ENCODE assay signal across 29 mouse cellular contexts in genomic region chr2:13134890-13135289, GRCm38 (mm10).
"Had no signal": no experiment of that assay in that cellular context is flagged by ENCODE, and none has a peak within 500 bp of the region (broad histone marks: within the 10 kb centered on the region; RNA-seq: fewer than 3 reads in every experiment).

No protein-coding gene starts in this region.

- H3K4me1 ChIP-seq: limb, embryonic 10.5 days; limb, embryonic 15.5 days; liver, embryonic 12.5 days; liver, embryonic 13.5 days; liver, embryonic 15.5 days had no signal

- H3K4me2 ChIP-seq: limb, embryonic 12.5 days; limb, embryonic 13.5 days; limb, embryonic 15.5 days; liver, embryonic 11.5 days; liver, embryonic 12.5 days; liver, embryonic 13.5 days; liver, embryonic 15.5 days; midbrain, embryonic 12.5 days; midbrain, embryonic 13.5 days; neural tube, embryonic 12.5 days; neural tube, embryonic 13.5 days had no signal

- H3K27me3 ChIP-seq: limb, embryonic 12.5 days; limb, embryonic 13.5 days; limb, embryonic 15.5 days; liver, embryonic 12.5 days; liver, embryonic 13.5 days; liver, embryonic 15.5 days; megakaryocyte, embryonic 14.5 days; midbrain, embryonic 12.5 days; midbrain, embryonic 13.5 days; neural tube, embryonic 12.5 days; neural tube, embryonic 13.5 days had no signal

- H3K36me3 ChIP-seq: limb, embryonic 10.5 days; limb, embryonic 12.5 days; limb, embryonic 13.5 days; limb, embryonic 15.5 days; liver, embryonic 12.5 days; liver, embryonic 13.5 days; liver, embryonic 15.5 days; midbrain, embryonic 10.5 days; midbrain, embryonic 12.5 days; midbrain, embryonic 13.5 days; neural tube, embryonic 12.5 days; neural tube, embryonic 13.5 days had no signal

- H3K9ac ChIP-seq: limb, embryonic 12.5 days; limb, embryonic 13.5 days; limb, embryonic 15.5 days; liver, embryonic 12.5 days; liver, embryonic 13.5 days; liver, embryonic 14.5 days; liver, embryonic 15.5 days; liver, postnatal 0 days; midbrain, embryonic 12.5 days; midbrain, embryonic 13.5 days; neural tube, embryonic 12.5 days; neural tube, embryonic 13.5 days had no signal

- H3K9me3 ChIP-seq: limb, embryonic 10.5 days; limb, embryonic 12.5 days; limb, embryonic 13.5 days; limb, embryonic 15.5 days; liver, embryonic 12.5 days; liver, embryonic 13.5 days; liver, embryonic 15.5 days; megakaryocyte, embryonic 14.5 days; midbrain, embryonic 10.5 days; midbrain, embryonic 12.5 days; midbrain, embryonic 13.5 days; neural tube, embryonic 12.5 days; neural tube, embryonic 13.5 days had no signal

- DNase-seq: layer of hippocampus, postnatal 36 days; left cerebral cortex, postnatal 4 days; liver; liver, embryonic 13.5 days; liver, postnatal 0 days; lung, adult 2 months; lung, postnatal 10 days; lung, postnatal 36 days; lung, postnatal 4 days; midbrain, embryonic 14.5 days had no signal

- ATAC-seq: liver, embryonic 12.5 days; liver, postnatal 0 days; lung, postnatal 0 days; midbrain, embryonic 13.5 days; midbrain, embryonic 16.5 days had no signal

- H3K4me3 ChIP-seq: left cerebral cortex, adult 2 months; limb, embryonic 10.5 days; limb, embryonic 12.5 days; limb, embryonic 13.5 days; limb, embryonic 15.5 days; liver, embryonic 12.5 days; liver, embryonic 13.5 days; liver, embryonic 15.5 days; megakaryocyte, embryonic 14.5 days; midbrain, embryonic 10.5 days; midbrain, embryonic 12.5 days; midbrain, embryonic 13.5 days; myocyte; neural tube, embryonic 12.5 days; neural tube, embryonic 13.5 days had no signal

- H3K27ac ChIP-seq: left cerebral cortex, adult 2 months; limb, embryonic 10.5 days; limb, embryonic 12.5 days; limb, embryonic 13.5 days; limb, embryonic 15.5 days; liver, embryonic 12.5 days; liver, embryonic 13.5 days; liver, embryonic 14.5 days; liver, embryonic 15.5 days; macrophage; midbrain, embryonic 10.5 days; midbrain, embryonic 12.5 days; midbrain, embryonic 13.5 days; neural tube, embryonic 12.5 days; neural tube, embryonic 13.5 days had no signal
